Mouse (Mus musculus) testis, adult 2 months (tissue): ENCODE measurements around the gene Cep85l. TPM values are rescaled to one million over a fixed set of nuclear protein-coding genes. Genes with fewer than 3 reads are reported as not detected.

Source experiments
- H3K27ac ChIP-seq: fragments of 200-500 bp; 2 replicates; pipeline ENCODE4 v1.5.1; 2012; ENCODE audit warnings: low read depth, low read length; ENCODE audit not compliant: control insufficient read depth, insufficient read depth
- H3K27me3 ChIP-seq: fragments of 200-500 bp; 2 replicates; pipeline ENCODE4 v1.6.1; 2012; ENCODE audit warnings: mild to moderate bottlenecking, low read length, moderate library complexity; ENCODE audit not compliant: control insufficient read depth, insufficient read depth
- H3K36me3 ChIP-seq: fragments of 200-500 bp; 2 replicates; pipeline ENCODE4 v1.6.1; 2012; ENCODE audit warnings: mild to moderate bottlenecking, low read length; ENCODE audit not compliant: control insufficient read depth, insufficient read depth
- H3K4me1 ChIP-seq: fragments of 200-500 bp; 2 replicates; pipeline ENCODE4 v1.6.1; 2012; ENCODE audit warnings: low read length; ENCODE audit not compliant: control insufficient read depth, insufficient read depth
- H3K4me3 ChIP-seq: fragments of 200-500 bp; 2 replicates; pipeline ENCODE4 v1.5.1; 2012; ENCODE audit warnings: low read depth, mild to moderate bottlenecking, low read length, moderate library complexity, mixed read lengths; ENCODE audit not compliant: control insufficient read depth
- CTCF ChIP-seq: fragments of 200-500 bp; IDR thresholded peaks from 2 replicates; pipeline ENCODE4 v1.5.1; 2012; ENCODE audit warnings: low read depth, mild to moderate bottlenecking, inconsistent platforms, low read length, moderate library complexity; ENCODE audit not compliant: control insufficient read depth, insufficient read depth, insufficient replicate concordance
- POLR2A ChIP-seq: fragments of 200-500 bp; IDR thresholded peaks from 2 replicates; pipeline ENCODE4 v1.6.1; 2012; ENCODE audit warnings: low read depth, mild to moderate bottlenecking, inconsistent platforms, low read length, moderate library complexity; ENCODE audit not compliant: control insufficient read depth
- polyA plus RNA-seq: library from polyadenylated mRNA; depleted of rRNA; stranded (reverse); fragments of >200 nt; gene quantifications from 2 replicates; pipeline ENCODE4 v1.2.3, GENCODE M21; 2012

The Cep85l gene
- polyA plus RNA-seq, 1 experiment: 189 TPM

DNA sequence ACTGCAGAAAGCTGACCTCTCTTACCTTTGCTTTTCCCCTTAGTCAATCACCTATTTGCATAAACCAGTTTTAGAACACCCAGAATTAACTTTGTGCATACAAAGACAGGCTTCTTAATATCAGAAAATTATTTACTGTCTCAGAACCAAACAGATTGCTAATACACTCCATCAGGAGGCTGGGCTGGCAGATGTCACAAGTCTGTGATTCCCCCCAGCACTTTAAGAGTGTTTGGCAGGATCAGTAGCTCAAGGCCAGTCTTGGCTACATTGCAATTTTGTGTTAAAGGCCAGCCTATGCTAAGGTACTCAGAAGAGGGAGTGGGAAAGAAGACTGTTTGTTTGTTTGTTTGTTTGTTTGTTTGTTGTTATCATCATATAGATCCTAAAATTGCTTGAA, 2.7 kb downstream of the Cep85l start:
- TF ChIP-seq POLR2A (no peak), CTCF (no peak)
- Histone ChIP-seq H3K4me3 (no peak overlapping the region), H3K4me1 (peaks cover 4% of the 10 kb centered on the region), H3K27ac (no peak overlapping the region), H3K27me3 (no peaks in the 10 kb centered on the region), H3K36me3 (no peaks in the 10 kb centered on the region)

DNA sequence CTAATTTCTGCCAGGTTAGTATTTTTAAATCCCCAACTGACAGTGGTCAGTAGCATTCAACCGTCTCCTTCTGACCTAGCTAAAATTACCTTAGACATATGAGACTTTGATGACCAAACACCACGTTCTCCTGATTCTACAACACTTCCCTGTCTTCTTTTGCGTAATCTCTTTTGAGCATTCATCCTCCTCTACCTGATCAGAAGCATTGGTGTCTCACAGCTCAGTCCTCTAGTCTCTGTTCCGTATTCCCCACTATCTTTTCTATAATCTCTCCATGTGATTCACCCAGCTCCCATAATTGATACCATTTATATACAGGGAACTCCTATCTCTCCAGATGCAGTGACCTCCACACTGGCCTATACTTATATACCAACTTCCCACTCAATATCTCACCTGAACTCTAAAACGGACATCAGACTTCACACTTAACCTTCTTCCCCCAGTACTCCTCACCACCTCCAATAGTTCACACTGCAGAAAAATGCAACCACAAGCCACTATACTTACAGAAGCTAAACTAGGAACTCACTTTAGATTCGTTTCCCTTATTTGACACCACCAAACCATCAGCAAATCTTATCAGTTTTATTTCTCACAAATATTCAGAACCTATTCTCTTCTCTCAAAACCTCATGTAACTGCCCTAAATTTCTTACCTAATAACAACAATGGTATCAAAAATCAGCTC, 5.7 kb downstream of the Cep85l start:
- peaks cover 2% of the 10 kb centered on the region for H3K4me1 ChIP-seq
- no peaks in the 10 kb centered on the region for H3K27me3 ChIP-seq
- TF ChIP-seq POLR2A (no peak), CTCF (no peak)
- H3K4me3 ChIP-seq: no peak overlapping the region
- H3K27ac ChIP-seq: no peak overlapping the region
- H3K36me3 ChIP-seq: no peaks in the 10 kb centered on the region

DNA sequence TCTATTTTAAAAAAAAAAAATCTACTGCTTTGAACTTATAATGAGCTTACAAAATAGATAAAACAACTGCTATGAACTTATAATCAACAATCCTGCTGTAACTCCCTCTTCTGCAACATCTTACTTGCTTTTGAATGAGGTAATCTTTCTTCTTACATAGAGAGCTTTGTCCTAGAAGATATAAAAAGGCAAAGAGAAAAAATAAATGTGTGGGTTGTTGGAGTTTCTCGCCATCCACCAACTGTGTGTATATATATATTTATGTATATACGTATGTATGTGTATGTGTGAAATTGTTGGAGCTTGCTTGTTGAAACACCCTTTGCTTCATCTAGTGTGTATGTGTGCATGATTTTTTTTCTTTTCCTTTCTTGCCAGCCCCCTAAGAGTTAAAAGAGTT, 12.5 kb downstream of the Cep85l start:
- TF ChIP-seq CTCF (no peak), POLR2A (no peak)
- no peak overlapping the region for H3K27ac ChIP-seq
- no peak overlapping the region for H3K4me3 ChIP-seq
- H3K27me3 ChIP-seq: no peaks in the 10 kb centered on the region
- no peaks in the 10 kb centered on the region for H3K36me3 ChIP-seq
- H3K4me1 ChIP-seq: no peaks in the 10 kb centered on the region

DNA sequence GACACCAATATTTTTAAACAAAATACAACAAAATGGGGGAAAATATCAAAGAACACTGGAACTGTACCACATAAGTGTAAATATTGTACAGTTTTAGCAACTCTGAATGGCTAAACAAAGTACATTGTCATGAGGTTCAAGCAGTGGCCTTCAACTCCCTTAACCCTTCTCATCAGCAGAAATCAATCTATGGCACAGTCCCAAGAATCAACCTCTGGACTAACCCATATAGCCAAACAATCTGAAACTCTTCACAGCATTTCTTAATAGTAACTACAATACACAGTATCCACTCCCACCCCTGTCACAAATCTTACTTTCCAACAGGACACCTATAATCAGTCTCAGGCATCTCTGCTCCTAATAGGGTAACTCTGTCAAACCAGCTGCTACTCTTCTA, 15.4 kb downstream of the Cep85l start:
- TF ChIP-seq POLR2A: no peak
- no peak for TF ChIP-seq CTCF
- H3K27me3 ChIP-seq: no peaks in the 10 kb centered on the region
- no peaks in the 10 kb centered on the region for H3K4me1 ChIP-seq
- H3K27ac ChIP-seq: no peak overlapping the region
- no peak overlapping the region for H3K4me3 ChIP-seq
- no peaks in the 10 kb centered on the region for H3K36me3 ChIP-seq

DNA sequence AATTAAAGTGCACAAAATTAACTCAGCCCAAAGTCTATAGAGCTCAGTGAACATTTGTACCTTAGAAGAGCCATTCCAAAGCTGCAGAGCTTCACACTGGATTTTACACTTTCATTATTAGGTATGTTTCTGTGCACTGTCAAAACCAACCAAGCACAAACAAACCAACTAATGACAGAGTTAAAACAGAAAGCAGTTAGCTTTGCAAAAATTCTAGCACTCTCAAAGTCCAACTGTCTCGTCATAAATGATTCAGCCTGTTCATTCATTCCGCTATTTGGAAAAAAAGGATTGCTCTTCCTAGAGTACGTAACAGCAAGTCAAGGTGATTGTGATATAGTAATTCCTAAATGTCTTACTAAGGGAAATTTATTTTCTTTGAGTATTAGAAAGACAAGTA, 20.7 kb downstream of the Cep85l start:
- Histone ChIP-seq H3K4me1 (no peaks in the 10 kb centered on the region), H3K27me3 (no peaks in the 10 kb centered on the region), H3K36me3 (0 out of 2 replicates have a peak, but pooled peaks cover 1% of the 10 kb centered on the region), H3K27ac (no peak overlapping the region), H3K4me3 (no peak overlapping the region)
- TF ChIP-seq CTCF: no peak
- no peak for TF ChIP-seq POLR2A

DNA sequence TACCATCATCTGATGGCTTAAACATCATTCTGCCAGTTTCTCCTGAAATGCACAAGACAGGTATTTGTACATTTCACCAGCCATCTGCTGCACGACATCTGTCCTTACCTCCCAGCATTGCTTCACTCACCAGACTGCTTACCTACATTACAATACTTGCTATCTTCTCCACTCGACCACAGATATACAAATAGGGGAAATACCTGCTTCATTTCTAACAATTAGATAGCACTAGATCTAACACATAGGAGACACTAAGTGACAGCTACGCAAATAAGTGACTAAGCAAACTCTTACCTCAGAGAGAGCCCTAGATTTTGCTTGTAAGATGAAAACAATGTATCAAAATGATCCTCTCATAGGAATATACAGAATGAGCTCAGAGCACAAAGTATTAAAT, 26.1 kb downstream of the Cep85l start:
- TF ChIP-seq POLR2A: no peak
- no peak for TF ChIP-seq CTCF
- Histone ChIP-seq H3K36me3 (0 out of 2 replicates have a peak, but pooled peaks cover 1% of the 10 kb centered on the region), H3K27me3 (no peaks in the 10 kb centered on the region), H3K27ac (no peak overlapping the region), H3K4me1 (no peaks in the 10 kb centered on the region), H3K4me3 (no peak overlapping the region)

DNA sequence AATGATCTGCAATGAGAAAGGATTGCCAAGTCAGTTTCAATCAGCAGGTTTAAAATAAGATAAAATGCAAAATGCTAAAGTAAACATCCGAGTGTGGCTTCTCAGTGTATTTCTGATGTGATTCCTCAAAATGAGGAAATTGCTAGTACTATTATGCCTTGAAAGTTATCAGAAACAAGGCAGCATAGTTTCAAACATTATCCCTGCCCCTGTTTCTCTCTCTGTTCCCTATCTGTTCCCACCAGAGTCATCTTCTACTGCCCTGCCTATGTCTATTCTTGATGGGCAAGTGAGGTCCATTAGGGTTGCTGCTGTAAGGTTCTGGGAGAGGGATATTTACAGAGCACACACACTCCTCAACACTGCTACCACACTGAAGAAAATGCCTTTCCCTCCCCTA, 30.5 kb downstream of the Cep85l start:
- Histone ChIP-seq H3K36me3 (peaks cover 2% of the 10 kb centered on the region), H3K4me1 (no peaks in the 10 kb centered on the region), H3K4me3 (peak overlapping the region; percentile 83), H3K27me3 (no peaks in the 10 kb centered on the region), H3K27ac (no peak overlapping the region; the same call in 1 of the 2 replicates)
- TF ChIP-seq POLR2A (no peak), CTCF (no peak)
